Mouse (Mus musculus) lung, adult 18-20 months (tissue): Measurements from ENCODE around the gene Exph5.

ENCODE experiments used
- DNase-seq, 2 experiments: peaks; one replicate each; pipeline ENCODE4 v3.0.0; 2022; ENCODE audit warnings: mixed read lengths in 2 of 2

Gene Exph5

GRCm38 (mm10) chr9:53321683-53322082 is 20.2 kb downstream of the Exph5 start:
- DNase-seq, result no peak

GRCm38 (mm10) chr9:53323419-53324251 is 22.2 kb downstream of the Exph5 start:
- DNase-seq, result peak; percentile 20 to 52

- DNase-seq, result peak; percentile 59 to 69
Observed at GRCm38 (mm10) chr9:53325363-53326090, 24.1 kb downstream of the Exph5 start.

- no peak for DNase-seq
Observed at GRCm38 (mm10) chr9:53328203-53328602, 26.7 kb downstream of the Exph5 start.

- no peak for DNase-seq
Observed at GRCm38 (mm10) chr9:53329301-53330206, 28.1 kb downstream of the Exph5 start.

GRCm38 (mm10) chr9:53330247-53330646 is 28.8 kb downstream of the Exph5 start:
- peak in 1 of 2 experiments; percentile 41 for DNase-seq

GRCm38 (mm10) chr9:53333436-53333835 is 32.0 kb downstream of the Exph5 start:
- DNase-seq, result no peak

- DNase-seq, result no peak
Observed at GRCm38 (mm10) chr9:53335131-53335530, 33.7 kb downstream of the Exph5 start.

GRCm38 (mm10) chr9:53339603-53340002 is 38.1 kb downstream of the Exph5 start:
- DNase-seq, result no peak

- DNase-seq, result peak in 1 of 2 experiments; percentile 21
Observed at GRCm38 (mm10) chr9:53340328-53340916, 39.0 kb downstream of the Exph5 start.

- DNase-seq, result peak; percentile 58 to 69
Observed at GRCm38 (mm10) chr9:53340969-53341368, 39.5 kb downstream of the Exph5 start.

- no peak for DNase-seq
Observed at GRCm38 (mm10) chr9:53341981-53342380, 40.5 kb downstream of the Exph5 start.

- DNase-seq, result peak in 1 of 2 experiments; percentile 20
Observed at GRCm38 (mm10) chr9:53344646-53345432, 43.4 kb downstream of the Exph5 start.

GRCm38 (mm10) chr9:53345728-53346127 is 44.3 kb downstream of the Exph5 start:
- DNase-seq, result no peak

- no peak for DNase-seq
Observed at GRCm38 (mm10) chr9:53346402-53346801, 44.9 kb downstream of the Exph5 start.

- no peak for DNase-seq
Observed at GRCm38 (mm10) chr9:53349211-53349610, 47.7 kb downstream of the Exph5 start.

- DNase-seq, result no peak
Observed at GRCm38 (mm10) chr9:53350331-53350730, 48.9 kb downstream of the Exph5 start.

- no peak for DNase-seq
Observed at GRCm38 (mm10) chr9:53351899-53352298, 50.4 kb downstream of the Exph5 start.

- no peak for DNase-seq
Observed at GRCm38 (mm10) chr9:53353161-53353560, 51.7 kb downstream of the Exph5 start.

GRCm38 (mm10) chr9:53356219-53357155 is 55.0 kb downstream of the Exph5 start:
- DNase-seq, result peak; percentile 83 to 89
